Mouse (Mus musculus) intestine, embryonic 14.5 days (tissue): ENCODE measurements around the gene Acbd7. TPM values are rescaled to one million over a fixed set of nuclear protein-coding genes. Genes with fewer than 3 reads are reported as not detected.
A peak's percentile ranks its signal among the peaks of the same experiment; 100 is the strongest.

ENCODE experiments used
- ATAC-seq: fragments of 200-750 bp; cut with Nextera tagmentation; replicated peaks from 2 replicates; pipeline ENCODE4 v1.8.0; 2017; ENCODE audit warnings: low read depth, moderate number of reproducible peaks, moderate TSS enrichment, moderate library complexity; ENCODE audit not compliant: low FRiP score, low TSS enrichment
- DNase-seq: peaks from one replicate; pipeline ENCODE4 v3.0.0-alpha.2; 2018; ENCODE audit warnings: low spot score
- H3K27ac ChIP-seq: fragments of 300-500 bp; sonication (generic); 2 replicates; pipeline ENCODE4 v1.5.1; 2014; ENCODE audit warnings: low read depth, mild to moderate bottlenecking, control low read depth
- H3K27me3 ChIP-seq: fragments of 300-500 bp; sonication (generic); replicated peaks from 2 replicates; pipeline ENCODE4 v1.6.1; 2014; ENCODE audit warnings: low read length, control low read depth; ENCODE audit not compliant: control insufficient read depth, insufficient read depth
- H3K36me3 ChIP-seq: fragments of 300-500 bp; sonication (generic); 2 replicates; pipeline ENCODE4 v1.6.1; 2014; ENCODE audit warnings: low read length, control low read depth; ENCODE audit not compliant: control insufficient read depth, insufficient read depth
- H3K4me1 ChIP-seq: fragments of 300-500 bp; sonication (generic); replicated peaks from 2 replicates; pipeline ENCODE4 v1.6.1; 2014; ENCODE audit warnings: low read length, control low read depth, mixed read lengths; ENCODE audit not compliant: control insufficient read depth, insufficient read depth
- H3K4me2 ChIP-seq: fragments of 300-500 bp; sonication (generic); 2 replicates; pipeline ENCODE4 v1.6.1; 2014; ENCODE audit warnings: low read length
- H3K4me3 ChIP-seq: fragments of 300-500 bp; sonication (generic); 2 replicates; pipeline ENCODE4 v1.5.1; 2014; ENCODE audit warnings: low read depth, low read length, control low read depth, mixed read lengths
- H3K9ac ChIP-seq: fragments of 300-500 bp; sonication (generic); 2 replicates; pipeline ENCODE4 v1.6.1; 2014; ENCODE audit warnings: mild to moderate bottlenecking, low read length
- H3K9me3 ChIP-seq: fragments of 300-500 bp; sonication (generic); 2 replicates; pipeline ENCODE4 v1.6.1; 2016; ENCODE audit warnings: low read length, control low read depth; ENCODE audit not compliant: control insufficient read depth
- WGBS: fragments of 180-500 bp; shearing (Covaris S2); extraction: QIAGEN DNeasy Blood & Tissue Kit; methylation state at CpG from one replicate; pipeline ENCODE4 v1.1.7; 2014; 5-methylcytosine and 5-hydroxymethylcytosine counted together
- polyA plus RNA-seq: library from polyadenylated mRNA; unstranded; fragments of >200 nt; fragmentation: Nextera tagmentation; extraction: Ambion mirVana; gene quantifications from 2 replicates; pipeline ENCODE4 v1.2.1, GENCODE M21; 2014

Gene Acbd7
- polyA plus RNA-seq = 0.75 and 0.76 TPM in 2 replicates

DNA sequence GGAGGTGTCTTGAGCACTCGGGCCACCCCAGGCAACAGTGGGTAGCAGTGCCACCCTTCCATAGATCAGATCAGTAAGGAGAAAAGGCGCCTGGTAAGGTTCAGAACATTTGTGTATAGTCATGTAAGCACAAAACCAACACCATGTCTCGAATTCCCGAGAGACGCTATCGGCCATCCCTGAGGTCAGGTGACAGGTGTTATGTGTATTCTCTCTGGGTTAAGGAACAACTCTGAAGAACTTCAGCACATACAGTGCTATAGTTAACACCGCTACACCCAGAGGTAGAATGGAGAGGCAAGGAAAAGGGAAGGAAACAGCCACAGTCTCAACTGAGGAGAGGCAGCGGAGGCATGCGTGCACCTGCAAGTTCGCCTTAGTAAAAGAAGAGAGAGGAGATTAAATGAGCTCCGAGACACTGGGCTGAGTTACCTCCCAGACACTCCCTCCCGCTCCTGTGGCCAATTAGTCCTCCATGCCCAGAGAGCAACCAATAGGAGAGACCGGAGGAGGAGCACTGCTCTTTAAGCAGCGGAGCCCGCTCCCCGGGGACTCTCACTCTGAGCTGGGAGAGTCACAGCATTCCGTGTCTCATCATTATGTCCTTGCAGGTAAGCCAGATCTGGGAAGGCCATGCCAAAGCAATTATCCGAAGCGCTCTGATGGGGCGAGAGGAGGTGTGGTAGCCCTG is at the start of gene Acbd7:
Gene Acbd7 (plus strand): TSS at position 558 of the 691 bp plus-strand sequence.
- peak within 1 kb of the TSS; percentile 56 for H3K4me2 ChIP-seq
- no peaks in the 10 kb centered on the region for H3K9me3 ChIP-seq
- H3K27me3 ChIP-seq = peaks cover 11% of the 10 kb centered on the region; the same call in 1 of the 2 replicates
- DNase-seq (peak; percentile 73), ATAC-seq (0 out of 2 replicates have a peak, but pooled peaks have one; percentile 17)
- H3K4me1 ChIP-seq = peaks cover 11% of the 10 kb centered on the region
- 4% methylated on average over 20 of the region's 20 CpGs for WGBS
- H3K9ac ChIP-seq = no peak within 1 kb of the TSS
- H3K27ac ChIP-seq = no peak within 1 kb of the TSS
- no peaks in the 10 kb centered on the region for H3K36me3 ChIP-seq
- peak within 1 kb of the TSS; percentile 25 for H3K4me3 ChIP-seq

DNA sequence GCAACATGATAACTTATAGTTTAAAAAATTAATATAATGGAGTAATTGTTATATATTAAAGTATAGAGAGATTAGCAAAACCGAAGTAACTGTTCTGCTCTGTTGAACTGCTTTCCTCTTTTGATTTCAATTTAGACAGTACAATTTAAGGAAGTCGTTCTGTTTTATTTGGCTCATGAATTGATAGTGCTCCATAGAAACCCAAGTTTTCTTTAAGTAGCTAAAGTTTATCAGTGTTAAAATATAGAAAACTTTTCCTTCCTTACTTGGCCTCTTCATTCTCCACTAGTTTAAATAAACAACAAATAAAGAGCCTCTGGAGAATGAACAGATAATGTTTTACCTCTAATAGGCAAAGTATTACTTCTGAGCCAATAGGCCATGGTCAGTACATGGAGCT is 49.7 kb upstream of the Acbd7 start:
- no peak overlapping the region for H3K4me2 ChIP-seq
- H3K4me3 ChIP-seq = no peak overlapping the region
- peaks cover 10% of the 10 kb centered on the region for H3K4me1 ChIP-seq
- DNase-seq (no peak), ATAC-seq (no peak)
- H3K9ac ChIP-seq = no peak overlapping the region
- no peak overlapping the region for H3K27ac ChIP-seq
- 81% methylated on average over 2 of the region's 2 CpGs for WGBS
- H3K9me3 ChIP-seq = no peaks in the 10 kb centered on the region
- no peaks in the 10 kb centered on the region for H3K36me3 ChIP-seq
- H3K27me3 ChIP-seq = no peaks in the 10 kb centered on the region

DNA sequence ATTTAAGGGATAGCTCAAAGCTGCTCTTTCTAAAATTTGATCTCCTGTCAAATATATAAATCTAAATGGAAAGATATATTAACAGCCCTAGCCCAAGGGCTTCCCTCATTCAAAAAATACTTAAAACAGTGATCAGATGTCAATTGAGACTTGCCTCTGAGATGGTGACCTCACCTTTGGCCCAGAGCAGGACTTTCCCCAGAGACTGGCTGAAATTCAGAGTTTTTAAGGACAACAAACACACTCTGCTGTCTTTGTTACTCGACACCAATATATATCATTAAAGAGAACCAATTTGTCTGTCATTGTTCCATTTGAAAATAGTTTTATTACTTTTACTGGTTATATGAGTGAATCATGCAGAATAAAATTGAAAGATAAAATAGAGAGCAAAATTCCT is 46.4 kb upstream of the Acbd7 start:
- H3K36me3 ChIP-seq = no peaks in the 10 kb centered on the region
- WGBS = 93% methylated on average over 1 of the region's 1 CpGs
- H3K9ac ChIP-seq = no peak overlapping the region
- H3K4me1 ChIP-seq = peaks cover 10% of the 10 kb centered on the region
- H3K27me3 ChIP-seq = no peaks in the 10 kb centered on the region
- H3K9me3 ChIP-seq = no peaks in the 10 kb centered on the region
- no peak overlapping the region for H3K27ac ChIP-seq
- H3K4me3 ChIP-seq = no peak overlapping the region
- ATAC-seq = no peak
- no peak overlapping the region for H3K4me2 ChIP-seq
- DNase-seq = no peak

DNA sequence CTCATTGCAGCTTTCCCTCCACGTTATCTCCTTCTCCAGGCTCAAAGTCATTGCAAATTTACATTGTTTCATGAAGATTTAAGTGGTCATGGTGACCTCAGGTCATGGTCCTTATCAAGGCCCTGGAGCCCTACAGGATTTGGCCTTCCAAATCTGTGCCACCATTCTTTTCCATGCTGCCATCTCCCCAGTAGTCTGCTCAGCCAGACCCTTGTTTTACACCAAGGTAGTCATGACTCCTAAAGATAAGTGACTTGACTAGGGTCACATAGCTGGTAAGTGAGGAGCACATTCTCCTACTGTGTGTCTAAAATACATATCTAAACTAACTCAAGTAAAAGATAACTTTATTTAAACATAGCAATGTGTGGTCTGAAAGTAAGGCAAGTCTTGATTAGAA is 43.8 kb upstream of the Acbd7 start:
- Histone ChIP-seq H3K4me3 (no peak overlapping the region), H3K27me3 (no peaks in the 10 kb centered on the region), H3K36me3 (no peaks in the 10 kb centered on the region), H3K9ac (no peak overlapping the region), H3K4me1 (no peaks in the 10 kb centered on the region), H3K9me3 (no peaks in the 10 kb centered on the region), H3K4me2 (no peak overlapping the region), H3K27ac (no peak overlapping the region)
- DNase-seq (no peak), ATAC-seq (no peak)
- 58% methylated on average over 1 of the region's 1 CpGs for WGBS

DNA sequence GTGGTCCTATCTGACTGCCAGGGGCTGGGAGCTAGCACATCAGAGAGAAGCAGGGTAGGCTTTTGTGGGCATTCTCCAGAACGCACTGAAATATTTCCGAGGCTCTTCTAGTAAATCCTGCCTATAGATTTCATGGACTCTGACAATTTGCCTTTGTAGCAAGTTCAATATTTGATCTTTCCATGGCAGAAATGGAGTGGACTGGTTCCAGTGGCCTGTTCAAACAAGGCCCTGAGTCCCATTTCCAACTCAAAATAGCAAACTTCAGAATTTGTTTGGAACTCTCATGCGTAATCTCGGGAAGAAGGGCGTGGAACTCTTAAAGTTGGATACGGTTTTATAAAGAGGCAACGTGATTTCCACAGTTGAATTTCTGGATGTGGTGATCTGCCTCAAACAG is 40.1 kb upstream of the Acbd7 start:
- no peak overlapping the region for H3K4me2 ChIP-seq
- DNase-seq = no peak
- H3K9me3 ChIP-seq = no peaks in the 10 kb centered on the region
- ATAC-seq = no peak
- WGBS = 91% methylated on average over 7 of the region's 7 CpGs
- no peaks in the 10 kb centered on the region for H3K36me3 ChIP-seq
- no peaks in the 10 kb centered on the region for H3K27me3 ChIP-seq
- H3K4me1 ChIP-seq = no peaks in the 10 kb centered on the region
- H3K9ac ChIP-seq = no peak overlapping the region
- no peak overlapping the region for H3K27ac ChIP-seq
- no peak overlapping the region for H3K4me3 ChIP-seq

DNA sequence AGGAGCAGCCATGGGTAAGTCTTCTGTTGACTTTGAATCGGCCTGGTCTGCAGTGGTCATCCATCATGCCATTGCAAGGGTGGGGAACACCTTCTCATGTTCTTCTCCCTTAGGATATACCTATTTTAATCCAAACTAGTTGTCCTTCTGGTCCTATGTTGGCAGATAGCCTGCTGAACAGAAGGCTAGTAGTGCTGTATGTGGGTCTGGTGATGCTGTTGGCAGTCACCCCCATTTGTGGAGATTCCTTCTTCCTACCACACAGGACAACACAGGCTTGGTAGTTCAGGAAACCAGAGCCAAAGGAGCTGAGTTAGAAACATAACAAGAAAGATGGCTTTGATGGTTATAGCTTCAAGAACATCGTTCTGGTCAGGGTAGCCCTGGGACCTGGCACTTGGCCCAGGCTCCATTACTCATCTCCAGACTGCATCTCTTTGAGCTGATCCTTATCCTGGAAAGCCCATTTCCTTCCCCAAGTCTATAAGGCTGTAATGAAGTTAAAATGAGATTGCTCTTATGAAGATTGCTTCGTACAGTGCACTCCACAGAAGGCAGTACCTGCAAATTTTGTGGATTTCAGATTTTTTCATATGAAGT is 30.4 kb upstream of the Acbd7 start:
- Histone ChIP-seq H3K36me3 (peaks cover 5% of the 10 kb centered on the region), H3K4me1 (no peaks in the 10 kb centered on the region), H3K9ac (no peak overlapping the region), H3K27ac (no peak overlapping the region), H3K27me3 (no peaks in the 10 kb centered on the region), H3K9me3 (no peaks in the 10 kb centered on the region), H3K4me2 (no peak overlapping the region), H3K4me3 (no peak overlapping the region)
- no peak for DNase-seq
- WGBS = 64% methylated on average over 3 of the region's 3 CpGs
- no peak for ATAC-seq

DNA sequence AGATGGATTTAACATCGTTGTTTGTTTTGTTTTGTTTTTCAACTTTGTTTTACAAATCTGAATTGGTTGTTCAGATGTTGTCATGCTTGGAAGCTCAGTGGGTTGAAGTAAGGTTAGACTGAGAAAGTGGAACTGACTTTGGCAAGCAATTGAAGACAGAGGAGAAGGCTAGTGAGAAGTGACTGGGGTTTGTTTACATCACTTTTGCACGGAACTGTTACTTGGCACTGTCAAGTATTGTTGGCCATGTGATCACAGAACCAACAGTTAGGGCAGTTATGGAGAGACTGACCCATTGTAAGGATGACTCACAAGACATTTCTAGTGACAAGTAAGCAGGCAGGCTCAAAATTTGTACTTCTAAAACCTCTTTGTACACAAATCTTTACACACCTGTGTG is 12.8 kb upstream of the Acbd7 start:
- WGBS = 76% methylated on average over 2 of the region's 2 CpGs

DNA sequence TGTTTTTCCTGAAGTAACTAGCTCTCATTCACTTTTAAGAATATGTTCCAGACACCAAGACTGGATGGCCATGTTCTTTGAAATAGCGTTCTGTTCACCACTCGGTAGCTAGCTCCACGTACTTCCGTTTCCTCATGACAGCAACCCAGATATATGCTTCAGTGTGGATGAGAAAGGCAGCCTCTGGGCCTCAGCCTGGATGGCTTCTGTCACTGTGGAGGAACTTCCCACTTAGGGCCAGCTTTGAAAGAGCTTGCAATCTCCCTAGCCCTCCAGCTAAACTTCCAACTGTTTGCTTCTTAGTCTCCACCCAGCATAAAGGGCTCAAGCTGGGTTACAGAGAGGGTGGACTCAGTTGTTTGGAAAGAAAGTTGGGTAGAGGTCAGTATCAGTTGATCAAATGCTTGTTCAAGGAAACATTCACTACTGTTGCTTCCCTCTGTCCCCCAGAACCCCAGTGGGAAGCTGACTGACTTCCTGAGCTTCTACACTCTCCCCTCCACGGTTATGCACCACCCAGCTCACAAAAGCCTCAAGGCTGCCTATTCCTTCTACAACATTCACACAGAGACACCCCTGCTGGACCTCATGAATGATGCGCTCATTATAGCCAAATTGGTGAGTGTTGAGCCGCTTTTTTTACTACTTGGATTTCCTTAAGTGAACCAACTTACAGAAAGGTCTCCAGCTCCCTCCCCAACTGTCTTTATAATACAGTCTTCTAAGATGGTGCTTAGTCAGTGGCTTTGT is 11.4 kb upstream of the Acbd7 start:
- no peak overlapping the region for H3K4me2 ChIP-seq
- H3K4me3 ChIP-seq = no peak overlapping the region
- no peaks in the 10 kb centered on the region for H3K27me3 ChIP-seq
- 91% methylated on average over 7 of the region's 7 CpGs for WGBS
- peaks cover 67% of the 10 kb centered on the region for H3K36me3 ChIP-seq
- no peaks in the 10 kb centered on the region for H3K4me1 ChIP-seq
- H3K27ac ChIP-seq = no peak overlapping the region
- no peak for ATAC-seq
- no peak overlapping the region for H3K9ac ChIP-seq
- DNase-seq = no peak
- H3K9me3 ChIP-seq = no peaks in the 10 kb centered on the region

More for the DNA sequence above, 12.8 kb upstream of the Acbd7 start:
- Histone ChIP-seq H3K27me3 (no peaks in the 10 kb centered on the region), H3K4me2 (no peak overlapping the region), H3K9ac (no peak overlapping the region), H3K4me3 (no peak overlapping the region), H3K9me3 (no peaks in the 10 kb centered on the region), H3K4me1 (no peaks in the 10 kb centered on the region), H3K27ac (no peak overlapping the region), H3K36me3 (peaks cover 64% of the 10 kb centered on the region)
- DNase-seq (no peak), ATAC-seq (no peak)
